Mouse (Mus musculus): ENCODE data around the gene Heatr3. TPM values are rescaled to one million over a fixed set of nuclear protein-coding genes. Genes with fewer than 3 reads are reported as not detected.

The Heatr3 gene
- total and polyA plus RNA-seq, 3 experiments, result 46.6 to 126 (median 92.6) TPM

GRCm38 (mm10) chr8:88221353-88221752 lies 83.7 kb downstream of the Heatr3 start:
- Histone ChIP-seq H3K36me3 (replicated peaks in 1 of 2; ENCODE audit: control insufficient read depth in 1 of 2, insufficient read depth in 1 of 2, low read length in 1 of 2) (peaks cover 5 to 39% of the 10 kb centered on the region in 2 experiments), H3K9ac (ENCODE audit: insufficient read depth, low read depth) (no peak overlapping the region), H3K4me2 (ENCODE audit: insufficient read depth, low read depth, poor library complexity, severe bottlenecking) (no peak overlapping the region), H3K27me3 (replicated peaks) (no peaks in the 10 kb centered on the region), H3K4me1 (ENCODE audit: control insufficient read depth in 1 of 2, insufficient read depth in 2 of 2) (peaks cover 0 to 19% of the 10 kb centered on the region in 2 experiments; a peak in 3 of 4 replicates), H3K27ac (ENCODE audit: insufficient read depth, low read depth) (no peak overlapping the region), H3K79me2 (replicated peaks; ENCODE audit: control insufficient read depth, extremely low read depth, insufficient read depth, poor library complexity, severe bottlenecking) (peaks cover 14% of the 10 kb centered on the region), H3K4me3 (replicated peaks in 1 of 3; ENCODE audit: low read depth in 2 of 3, low read length in 2 of 3, poor library complexity in 1 of 3) (no peak overlapping the region), H3K9me3 (replicated peaks; ENCODE audit: low read length) (no peaks in the 10 kb centered on the region)
- dilution Hi-C loops (cut with MboI; ENCODE audit: extremely low pct_ligation_motif_present, extremely low pct_unique_long_range_greater_than_20kb, low sequenced_read_pairs) (no loop called here), in situ Hi-C loops (cut with MboI; ENCODE audit: low pct_ligation_motif_present, low pct_unique_long_range_greater_than_20kb, low sequenced_read_pairs) (no loop called here)
- no peak for DNase-seq (ENCODE audit: extremely low read depth)
- TF ChIP-seq JUND (conservative IDR thresholded peaks at IDR 0.05; ENCODE audit: low read depth, low read length) (no peak), KAT2A (IDR thresholded peaks at IDR 0.05; ENCODE audit: insufficient replicate concordance, low read length) (no peak), CHD2 (IDR thresholded peaks at IDR 0.05; ENCODE audit: low read length) (no peak), POLR2AphosphoS2 (IDR thresholded peaks at IDR 0.05; ENCODE audit: low read depth, low read length) (no peak), E2F4 (IDR thresholded peaks at IDR 0.05; ENCODE audit: insufficient replicate concordance, low read depth, low read length) (no peak), USF1 (IDR thresholded peaks at IDR 0.05; ENCODE audit: low read depth, low read length) (no peak)

Other genes with a start within 250 kb of the Heatr3 start
- gene Zfp423, start 178.3 kb upstream of the Heatr3 start, total RNA-seq (2012; rRNA removed), result 0.25 and 0.42 TPM in 2 replicates
- 0.32 and 0.46 TPM in 2 replicates for gene Zfp423, start 178.3 kb upstream of the Heatr3 start, total RNA-seq (2014; rRNA removed)
- gene Zfp423, start 178.3 kb upstream of the Heatr3 start, polyA plus RNA-seq (2012; ENCODE audit: insufficient read length, low read depth), result 2.3 and 2.7 TPM in 2 replicates
- gene Cnep1r1, start 19.1 kb upstream of the Heatr3 start, total RNA-seq (2012; rRNA removed), result 8.7 TPM in 2 replicates
- gene Cnep1r1, start 19.1 kb upstream of the Heatr3 start, total RNA-seq (2014; rRNA removed), result 30.8 and 32.9 TPM in 2 replicates
- 29.2 and 31.2 TPM in 2 replicates for gene Cnep1r1, start 19.1 kb upstream of the Heatr3 start, polyA plus RNA-seq (2012; ENCODE audit: insufficient read length, low read depth)
- 20.1 and 26.8 TPM in 2 replicates for gene Tent4b, start 61.4 kb downstream of the Heatr3 start, total RNA-seq (2012; rRNA removed)
- gene Tent4b, start 61.4 kb downstream of the Heatr3 start, total RNA-seq (2014; rRNA removed), result 27.9 and 33.6 TPM in 2 replicates
- gene Tent4b, start 61.4 kb downstream of the Heatr3 start, polyA plus RNA-seq (2012; ENCODE audit: insufficient read length, low read depth), result 32.4 and 37.8 TPM in 2 replicates
- gene Adcy7, start 134.5 kb downstream of the Heatr3 start, total RNA-seq (2012; rRNA removed), result 25.7 and 25.9 TPM in 2 replicates
- gene Adcy7, start 134.5 kb downstream of the Heatr3 start, total RNA-seq (2014; rRNA removed), result 25.5 and 27.0 TPM in 2 replicates
- gene Adcy7, start 134.5 kb downstream of the Heatr3 start, polyA plus RNA-seq (2012; ENCODE audit: insufficient read length, low read depth), result 28.5 and 28.8 TPM in 2 replicates
- 46.3 and 46.6 TPM in 2 replicates for gene Brd7, start 224.3 kb downstream of the Heatr3 start, total RNA-seq (2012; rRNA removed)
- gene Brd7, start 224.3 kb downstream of the Heatr3 start, total RNA-seq (2014; rRNA removed), result 31.9 and 41.1 TPM in 2 replicates
- 106 and 134 TPM in 2 replicates for gene Brd7, start 224.3 kb downstream of the Heatr3 start, polyA plus RNA-seq (2012; ENCODE audit: insufficient read length, low read depth)